ENCODE assay signal across 9 mouse cellular contexts in the genomic region with DNA sequence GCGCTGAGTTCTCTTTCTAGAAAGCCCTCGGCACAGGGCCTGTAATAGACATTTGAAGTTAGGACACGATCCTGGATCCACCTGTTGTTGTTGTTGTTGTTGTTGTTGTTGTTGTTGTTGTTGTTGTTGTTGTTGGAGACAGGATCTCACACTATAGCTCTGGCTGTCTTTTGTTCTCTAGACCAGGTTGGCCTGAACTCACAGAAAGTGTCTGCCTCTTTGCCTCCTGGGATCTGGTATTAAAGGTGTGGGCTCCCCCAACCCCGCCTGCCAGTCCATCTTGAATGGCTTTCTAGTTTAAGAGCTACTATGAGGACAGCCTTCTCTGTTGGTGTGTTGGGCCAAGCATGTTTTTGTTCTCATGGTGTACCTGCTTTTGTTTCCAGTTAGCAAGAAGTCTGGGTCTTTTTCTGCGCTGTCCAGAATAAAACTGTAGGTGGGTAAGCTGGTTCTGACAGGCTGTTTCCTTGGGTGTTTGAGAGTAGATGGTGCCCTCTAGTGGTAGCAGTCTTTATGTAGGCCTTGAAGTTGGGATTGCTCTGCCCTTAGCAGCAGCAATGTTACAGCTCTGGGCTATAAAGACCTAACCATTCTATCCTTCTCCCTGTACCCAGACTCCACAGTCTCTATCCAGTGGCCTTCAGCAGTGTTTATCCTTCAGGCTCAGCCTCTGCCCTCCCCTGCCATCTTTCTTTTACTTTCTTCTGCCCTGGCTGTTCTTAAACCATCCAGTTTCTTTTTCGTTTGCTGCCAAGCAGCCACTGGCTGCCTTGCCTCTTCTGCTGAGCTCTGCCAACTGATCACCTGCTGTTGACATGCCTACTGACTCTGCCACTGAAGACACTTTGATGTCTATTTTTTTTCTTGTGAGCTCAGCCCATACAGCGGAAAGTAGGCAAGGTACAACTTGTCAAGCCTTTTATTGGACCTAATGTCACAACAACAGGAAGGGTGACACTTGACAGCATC.
DNase-seq lines count a peak whose midpoint lies in the region; ATAC-seq and TF ChIP-seq lines count a peak whose summit lies in the region.
"Had no signal": no experiment of that assay in that cellular context is flagged by ENCODE, and none has a peak within 500 bp of the region (broad histone marks: within the 10 kb centered on the region; RNA-seq: fewer than 3 reads in every experiment).

No protein-coding gene starts in this region.

- H3K4me2 ChIP-seq in liver, embryonic 12.5 days, result no peak overlapping the region
- H3K4me2 ChIP-seq in embryonic facial prominence, embryonic 11.5 days (ENCODE audit: low read depth, low read length), result no peak overlapping the region
- H3K4me2 ChIP-seq in hindbrain, embryonic 16.5 days (ENCODE audit: low read length), result no peak overlapping the region
- H3K4me2 ChIP-seq in midbrain, embryonic 14.5 days (ENCODE audit: low read length), result no peak overlapping the region
- H3K4me2 ChIP-seq in stomach, embryonic 14.5 days (replicated peaks; ENCODE audit: low read depth, low read length), result no peak overlapping the region
- H3K4me2 ChIP-seq: neural tube, embryonic 12.5 days had no signal

- peak; percentile 23 for DNase-seq in liver
- DNase-seq in adrenal gland, postnatal 36 days, result peak; percentile 38 to 75
- DNase-seq in embryonic facial prominence, embryonic 11.5 days (ENCODE audit: low spot score), result peak; percentile 80
- peak; percentile 60 to 65 for DNase-seq in left cerebral cortex, adult 2 months (ENCODE audit: extremely low spot score in 1 of 2, low spot score in 2 of 2)
- peak; percentile 91 for DNase-seq in midbrain, embryonic 14.5 days

- no peaks in the 10 kb centered on the region for H3K27me3 ChIP-seq in liver, embryonic 12.5 days (replicated peaks)
- no peaks in the 10 kb centered on the region for H3K27me3 ChIP-seq in embryonic facial prominence, embryonic 11.5 days (ENCODE audit: control insufficient read depth, insufficient read depth, low read length)
- no peaks in the 10 kb centered on the region for H3K27me3 ChIP-seq in hindbrain, embryonic 16.5 days (replicated peaks; ENCODE audit: control insufficient read depth, insufficient read depth, low read length)
- no peaks in the 10 kb centered on the region for H3K27me3 ChIP-seq in midbrain, embryonic 14.5 days (ENCODE audit: control insufficient read depth, insufficient read depth, low read length)
- no peaks in the 10 kb centered on the region for H3K27me3 ChIP-seq in stomach, embryonic 14.5 days (ENCODE audit: control insufficient read depth, insufficient read depth, low read length)
- H3K27me3 ChIP-seq: neural tube, embryonic 12.5 days had no signal

- intact Hi-C loops in left cerebral cortex, adult 2 months (cut with DNase I), result loop anchor here (5.0 to 10.0 kb wide), 4 partner anchors 70 to 263 kb away; a partner anchor contains a TSS

- no peaks in the 10 kb centered on the region for H3K9me3 ChIP-seq in liver, embryonic 12.5 days (replicated peaks)
- H3K9me3 ChIP-seq in embryonic facial prominence, embryonic 11.5 days (replicated peaks; ENCODE audit: control insufficient read depth, low read length), result no peaks in the 10 kb centered on the region
- H3K9me3 ChIP-seq in hindbrain, embryonic 16.5 days (ENCODE audit: control insufficient read depth, low read length), result no peaks in the 10 kb centered on the region
- no peaks in the 10 kb centered on the region for H3K9me3 ChIP-seq in midbrain, embryonic 14.5 days (ENCODE audit: control insufficient read depth, low read length)
- no peaks in the 10 kb centered on the region for H3K9me3 ChIP-seq in stomach, embryonic 14.5 days (ENCODE audit: control insufficient read depth, low read depth, low read length)
- H3K9me3 ChIP-seq: neural tube, embryonic 12.5 days had no signal

- H3K4me3 ChIP-seq in liver, embryonic 12.5 days, result no peak overlapping the region
- H3K4me3 ChIP-seq in embryonic facial prominence, embryonic 11.5 days (ENCODE audit: low read depth, low read length), result no peak overlapping the region
- no peak overlapping the region for H3K4me3 ChIP-seq in hindbrain, embryonic 16.5 days (ENCODE audit: low read length)
- H3K4me3 ChIP-seq in left cerebral cortex, adult 2 months, result no peak overlapping the region
- H3K4me3 ChIP-seq in midbrain, embryonic 14.5 days (replicated peaks; ENCODE audit: low read depth, low read length), result no peak overlapping the region
- H3K4me3 ChIP-seq in stomach, embryonic 14.5 days (ENCODE audit: low read depth, low read length), result no peak overlapping the region
- H3K4me3 ChIP-seq: neural tube, embryonic 12.5 days had no signal

- no peak overlapping the region for H3K9ac ChIP-seq in liver, embryonic 12.5 days
- H3K9ac ChIP-seq in embryonic facial prominence, embryonic 11.5 days (replicated peaks; ENCODE audit: low read length), result no peak overlapping the region
- H3K9ac ChIP-seq in hindbrain, embryonic 16.5 days (ENCODE audit: low read depth, low read length), result no peak overlapping the region
- no peak overlapping the region for H3K9ac ChIP-seq in midbrain, embryonic 14.5 days (replicated peaks; ENCODE audit: low read length)
- no peak overlapping the region for H3K9ac ChIP-seq in stomach, embryonic 14.5 days (replicated peaks; ENCODE audit: low read depth, low read length)
- H3K9ac ChIP-seq: neural tube, embryonic 12.5 days had no signal

- no peak overlapping the region for H3K27ac ChIP-seq in liver, embryonic 12.5 days
- no peak overlapping the region for H3K27ac ChIP-seq in embryonic facial prominence, embryonic 11.5 days (replicated peaks; ENCODE audit: low read depth, low read length)
- no peak overlapping the region for H3K27ac ChIP-seq in hindbrain, embryonic 16.5 days (ENCODE audit: low read depth, low read length)
- no peak overlapping the region for H3K27ac ChIP-seq in left cerebral cortex, adult 2 months
- no peak overlapping the region for H3K27ac ChIP-seq in midbrain, embryonic 14.5 days (replicated peaks; ENCODE audit: low read depth, low read length)
- no peak overlapping the region for H3K27ac ChIP-seq in stomach, embryonic 14.5 days (ENCODE audit: low read length)
- H3K27ac ChIP-seq: neural tube, embryonic 12.5 days had no signal

- peaks cover 89% of the 10 kb centered on the region for H3K36me3 ChIP-seq in liver, embryonic 12.5 days
- H3K36me3 ChIP-seq in embryonic facial prominence, embryonic 11.5 days (replicated peaks; ENCODE audit: control insufficient read depth, insufficient read depth, low read depth, low read length), result peaks cover 15% of the 10 kb centered on the region
- peaks cover 26% of the 10 kb centered on the region for H3K36me3 ChIP-seq in hindbrain, embryonic 16.5 days (ENCODE audit: control insufficient read depth, insufficient read depth, low read length)
- peaks cover 66% of the 10 kb centered on the region for H3K36me3 ChIP-seq in midbrain, embryonic 14.5 days (ENCODE audit: control insufficient read depth, insufficient read depth, low read length)
- H3K36me3 ChIP-seq in stomach, embryonic 14.5 days (ENCODE audit: control insufficient read depth, insufficient read depth, low read length), result peaks cover 60% of the 10 kb centered on the region

- no peaks in the 10 kb centered on the region for H3K4me1 ChIP-seq in liver, embryonic 12.5 days
- no peaks in the 10 kb centered on the region for H3K4me1 ChIP-seq in embryonic facial prominence, embryonic 11.5 days (ENCODE audit: control insufficient read depth, insufficient read depth, low read length)
- no peaks in the 10 kb centered on the region for H3K4me1 ChIP-seq in hindbrain, embryonic 16.5 days (ENCODE audit: control insufficient read depth, insufficient read depth, low read depth, low read length)
- no peaks in the 10 kb centered on the region for H3K4me1 ChIP-seq in midbrain, embryonic 14.5 days (ENCODE audit: control insufficient read depth, insufficient read depth, low read length)
- H3K4me1 ChIP-seq in stomach, embryonic 14.5 days (ENCODE audit: control insufficient read depth, insufficient read depth, low read length), result no peaks in the 10 kb centered on the region
- H3K4me1 ChIP-seq: neural tube, embryonic 12.5 days had no signal

- no peak for ATAC-seq in liver, embryonic 12.5 days
- ATAC-seq in embryonic facial prominence, embryonic 11.5 days (replicated peaks; ENCODE audit: insufficient number of reproducible peaks, low FRiP score, low TSS enrichment, low read depth), result no peak
- ATAC-seq in hindbrain, embryonic 16.5 days, result peak; percentile 81
- ATAC-seq in midbrain, embryonic 14.5 days (ENCODE audit: low FRiP score, low TSS enrichment), result no peak
- peak; percentile 42; the same call in 1 of the 2 replicates for ATAC-seq in stomach, embryonic 14.5 days (ENCODE audit: insufficient number of reproducible peaks, insufficient read depth, low FRiP score, low read depth)

- WGBS in liver, embryonic 12.5 days (ENCODE audit: insufficient replicate concordance), result 86% methylated on average over 7 of the region's 7 CpGs
- 88% methylated on average over 7 of the region's 7 CpGs for WGBS in embryonic facial prominence, embryonic 11.5 days
- WGBS in hindbrain, embryonic 16.5 days, result 82% methylated on average over 7 of the region's 7 CpGs
- 92% methylated on average over 7 of the region's 7 CpGs for WGBS in midbrain, embryonic 14.5 days
- 86% methylated on average over 7 of the region's 7 CpGs for WGBS in stomach, embryonic 14.5 days

- TF ChIP-seq CTCF in left cerebral cortex, adult 2 months (IDR thresholded peaks at IDR 0.05), result peak; percentile 88

Comparison
In these comparisons a context has a peak if more than half of its experiments do, and no peak if none do; other contexts are left out.
1. DNase-seq: peak in every context shown above with its lines; median percentile 91 in midbrain, embryonic 14.5 days; 80 in embryonic facial prominence, embryonic 11.5 days; 62 in left cerebral cortex, adult 2 months; 56 in adrenal gland, postnatal 36 days; 23 in liver.
2. ATAC-seq: peak in hindbrain, embryonic 16.5 days (single experiment) and stomach, embryonic 14.5 days (single experiment); none in liver, embryonic 12.5 days (single experiment), embryonic facial prominence, embryonic 11.5 days (single experiment) and midbrain, embryonic 14.5 days (single experiment).